Mouse (Mus musculus) hindbrain, embryonic 13.5 days (tissue): ENCODE measurements at regions not wholly inside any gene's neighbourhood (a gene's known extent, or its start where the extent isn't known, plus 50 kb on each side); places are given as distances from the start of the nearest gene placed in this dataset.

Experiments used
- ATAC-seq: fragments of 200-750 bp; cut with Nextera tagmentation; 2 replicates; pipeline ENCODE4 v1.8.0; 2017; ENCODE audit warnings: moderate TSS enrichment; ENCODE audit not compliant: low FRiP score
- H3K27ac ChIP-seq: fragments of 300-500 bp; sonication (generic); 2 replicates; pipeline ENCODE4 v1.5.1; 2015; ENCODE audit warnings: inconsistent platforms, mild to moderate bottlenecking, moderate library complexity
- H3K27me3 ChIP-seq: fragments of 300-500 bp; sonication (generic); 2 replicates; pipeline ENCODE4 v1.6.1; 2015; ENCODE audit warnings: mild to moderate bottlenecking, inconsistent platforms
- H3K36me3 ChIP-seq: fragments of 300-500 bp; sonication (generic); 2 replicates; pipeline ENCODE4 v1.6.1; 2015; ENCODE audit warnings: mild to moderate bottlenecking, inconsistent platforms
- H3K4me1 ChIP-seq: fragments of 300-500 bp; sonication (generic); replicated peaks from 2 replicates; pipeline ENCODE4 v1.6.1; 2015; ENCODE audit warnings: inconsistent platforms
- H3K4me2 ChIP-seq: fragments of 300-500 bp; sonication (generic); 2 replicates; pipeline ENCODE4 v1.6.1; 2015; ENCODE audit warnings: inconsistent platforms, mild to moderate bottlenecking, moderate library complexity
- H3K4me3 ChIP-seq: fragments of 300-500 bp; sonication (generic); 2 replicates; pipeline ENCODE4 v1.5.1; 2015; ENCODE audit warnings: mild to moderate bottlenecking, inconsistent platforms
- H3K9ac ChIP-seq: fragments of 300-500 bp; sonication (generic); 2 replicates; pipeline ENCODE4 v1.6.1; 2015; ENCODE audit warnings: mild to moderate bottlenecking, inconsistent platforms
- H3K9me3 ChIP-seq: fragments of 300-500 bp; sonication (generic); 2 replicates; pipeline ENCODE4 v1.6.1; 2016; ENCODE audit warnings: inconsistent platforms
- WGBS: fragments of 180-500 bp; shearing (Covaris S2); methylation state at CpG from one replicate; pipeline ENCODE4 v1.1.7; 2015; 5-methylcytosine and 5-hydroxymethylcytosine counted together

GRCm38 (mm10) chr3:115580131-115580932, 134.5 kb downstream of the S1pr1 start:
- Histone ChIP-seq H3K4me3 (no peak overlapping the region), H3K27ac (no peak overlapping the region), H3K27me3 (no peaks in the 10 kb centered on the region), H3K4me1 (peaks cover 6% of the 10 kb centered on the region; the same call in 1 of the 2 replicates), H3K9me3 (no peaks in the 10 kb centered on the region), H3K4me2 (no peak overlapping the region), H3K36me3 (no peaks in the 10 kb centered on the region), H3K9ac (no peak overlapping the region)
- 47% methylated on average over 4 of the region's 4 CpGs for WGBS
- ATAC-seq, result peak; percentile 80

GRCm38 (mm10) chr3:115575371-115575770, 139.5 kb downstream of the S1pr1 start:
- no peak overlapping the region for H3K4me3 ChIP-seq

GRCm38 (mm10) chr3:115562735-115563134, 152.1 kb downstream of the S1pr1 start:
- Histone ChIP-seq H3K4me2 (no peak overlapping the region), H3K4me1 (peaks cover 2% of the 10 kb centered on the region; the same call in 1 of the 2 replicates), H3K27me3 (no peaks in the 10 kb centered on the region), H3K27ac (no peak overlapping the region), H3K9me3 (no peaks in the 10 kb centered on the region), H3K4me3 (no peak overlapping the region), H3K36me3 (no peaks in the 10 kb centered on the region), H3K9ac (no peak overlapping the region)
- WGBS, result 89% methylated on average over 7 of the region's 7 CpGs
- ATAC-seq, result no peak

More at GRCm38 (mm10) chr3:115575371-115575770, 139.5 kb downstream of the S1pr1 start:
- no peak overlapping the region for H3K4me2 ChIP-seq
- H3K27me3 ChIP-seq, result no peaks in the 10 kb centered on the region
- H3K9me3 ChIP-seq, result no peaks in the 10 kb centered on the region
- H3K36me3 ChIP-seq, result no peaks in the 10 kb centered on the region
- no peak overlapping the region for H3K9ac ChIP-seq
- ATAC-seq, result no peak
- no peak overlapping the region for H3K27ac ChIP-seq
- WGBS, result 93% methylated on average over 2 of the region's 2 CpGs
- peaks cover 6% of the 10 kb centered on the region; the same call in 1 of the 2 replicates for H3K4me1 ChIP-seq

- WGBS, result 88% methylated on average over 10 of the region's 10 CpGs
- H3K4me2 ChIP-seq, result no peak overlapping the region
- H3K4me1 ChIP-seq, result no peaks in the 10 kb centered on the region
- no peaks in the 10 kb centered on the region for H3K9me3 ChIP-seq
- no peaks in the 10 kb centered on the region for H3K27me3 ChIP-seq
- ATAC-seq, result no peak
- H3K4me3 ChIP-seq, result no peak overlapping the region
- H3K36me3 ChIP-seq, result no peaks in the 10 kb centered on the region
- no peak overlapping the region for H3K27ac ChIP-seq
- H3K9ac ChIP-seq, result no peak overlapping the region
Observed at GRCm38 (mm10) chr3:115554809-115555708, 159.8 kb downstream of the S1pr1 start.

- no peak overlapping the region for H3K4me3 ChIP-seq
- 73% methylated on average over 10 of the region's 10 CpGs for WGBS
- no peak for ATAC-seq
Observed at GRCm38 (mm10) chr3:115553848-115554515, 160.9 kb downstream of the S1pr1 start.

GRCm38 (mm10) chr3:115541789-115542188, 173.1 kb downstream of the S1pr1 start:
- Histone ChIP-seq H3K4me3 (no peak overlapping the region), H3K9ac (no peak overlapping the region), H3K9me3 (no peaks in the 10 kb centered on the region), H3K27me3 (no peaks in the 10 kb centered on the region), H3K4me1 (no peaks in the 10 kb centered on the region), H3K27ac (no peak overlapping the region), H3K36me3 (no peaks in the 10 kb centered on the region), H3K4me2 (no peak overlapping the region)
- WGBS, result 84% methylated on average over 1 of the region's 1 CpGs
- ATAC-seq, result no peak

More at GRCm38 (mm10) chr3:115553848-115554515, 160.9 kb downstream of the S1pr1 start:
- Histone ChIP-seq H3K4me2 (no peak overlapping the region), H3K4me1 (no peaks in the 10 kb centered on the region), H3K9ac (no peak overlapping the region), H3K27ac (no peak overlapping the region), H3K27me3 (no peaks in the 10 kb centered on the region), H3K9me3 (no peaks in the 10 kb centered on the region), H3K36me3 (no peaks in the 10 kb centered on the region)

- H3K4me3 ChIP-seq, result no peak overlapping the region
- H3K36me3 ChIP-seq, result no peaks in the 10 kb centered on the region
- H3K27ac ChIP-seq, result no peak overlapping the region
- H3K27me3 ChIP-seq, result no peaks in the 10 kb centered on the region
- H3K4me2 ChIP-seq, result no peak overlapping the region
- 94% methylated on average over 6 of the region's 6 CpGs for WGBS
- no peak overlapping the region for H3K9ac ChIP-seq
- no peak for ATAC-seq
- H3K4me1 ChIP-seq, result no peaks in the 10 kb centered on the region
- no peaks in the 10 kb centered on the region for H3K9me3 ChIP-seq
Observed at GRCm38 (mm10) chr3:115538355-115538754, 176.5 kb downstream of the S1pr1 start.

GRCm38 (mm10) chr3:115532141-115532735, 182.6 kb downstream of the S1pr1 start:
- no peaks in the 10 kb centered on the region for H3K9me3 ChIP-seq
- 81% methylated on average over 18 of the region's 18 CpGs for WGBS
- H3K27ac ChIP-seq, result no peak overlapping the region
- H3K4me2 ChIP-seq, result no peak overlapping the region
- no peaks in the 10 kb centered on the region for H3K27me3 ChIP-seq
- ATAC-seq, result 0 out of 2 replicates have a peak, but pooled peaks have one; percentile 13
- no peaks in the 10 kb centered on the region for H3K4me1 ChIP-seq
- no peak overlapping the region for H3K9ac ChIP-seq
- no peaks in the 10 kb centered on the region for H3K36me3 ChIP-seq
- no peak overlapping the region for H3K4me3 ChIP-seq

GRCm38 (mm10) chr3:115530441-115530840, 184.4 kb downstream of the S1pr1 start:
- WGBS, result 78% methylated on average over 3 of the region's 3 CpGs
- no peak overlapping the region for H3K4me3 ChIP-seq
- ATAC-seq, result no peak

GRCm38 (mm10) chr3:115529918-115530317, 185.0 kb downstream of the S1pr1 start:
- H3K27me3 ChIP-seq, result no peaks in the 10 kb centered on the region

More at GRCm38 (mm10) chr3:115530441-115530840, 184.4 kb downstream of the S1pr1 start:
- no peaks in the 10 kb centered on the region for H3K4me1 ChIP-seq
- H3K9me3 ChIP-seq, result no peaks in the 10 kb centered on the region
- H3K9ac ChIP-seq, result no peak overlapping the region
- no peak overlapping the region for H3K4me2 ChIP-seq
- H3K27ac ChIP-seq, result no peak overlapping the region
- no peaks in the 10 kb centered on the region for H3K36me3 ChIP-seq
- H3K27me3 ChIP-seq, result no peaks in the 10 kb centered on the region

GRCm38 (mm10) chr3:115523515-115523914, 191.4 kb downstream of the S1pr1 start:
- no peaks in the 10 kb centered on the region for H3K36me3 ChIP-seq
- H3K9ac ChIP-seq, result no peak overlapping the region
- no peak for ATAC-seq
- H3K27ac ChIP-seq, result no peak overlapping the region
- no peak overlapping the region for H3K4me2 ChIP-seq
- WGBS, result 86% methylated on average over 2 of the region's 2 CpGs
- no peaks in the 10 kb centered on the region for H3K9me3 ChIP-seq
- H3K4me3 ChIP-seq, result no peak overlapping the region
- no peaks in the 10 kb centered on the region for H3K27me3 ChIP-seq
- H3K4me1 ChIP-seq, result no peaks in the 10 kb centered on the region

More at GRCm38 (mm10) chr3:115529918-115530317, 185.0 kb downstream of the S1pr1 start:
- Histone ChIP-seq H3K4me2 (no peak overlapping the region), H3K9me3 (no peaks in the 10 kb centered on the region), H3K4me3 (no peak overlapping the region), H3K27ac (no peak overlapping the region), H3K9ac (no peak overlapping the region), H3K36me3 (no peaks in the 10 kb centered on the region), H3K4me1 (no peaks in the 10 kb centered on the region)
- no peak for ATAC-seq
- 54% methylated on average over 4 of the region's 4 CpGs for WGBS
